Mouse (Mus musculus): ENCODE results near the gene C730034F03Rik. TPM values are rescaled to one million over a fixed set of nuclear protein-coding genes. Genes with fewer than 3 reads are reported as not detected.

The C730034F03Rik gene
- 3.1 and 3.2 TPM in 2 replicates for polyA plus RNA-seq (2014; fragmentation: Nextera tagmentation; extraction: Ambion mirVana)

DNA sequence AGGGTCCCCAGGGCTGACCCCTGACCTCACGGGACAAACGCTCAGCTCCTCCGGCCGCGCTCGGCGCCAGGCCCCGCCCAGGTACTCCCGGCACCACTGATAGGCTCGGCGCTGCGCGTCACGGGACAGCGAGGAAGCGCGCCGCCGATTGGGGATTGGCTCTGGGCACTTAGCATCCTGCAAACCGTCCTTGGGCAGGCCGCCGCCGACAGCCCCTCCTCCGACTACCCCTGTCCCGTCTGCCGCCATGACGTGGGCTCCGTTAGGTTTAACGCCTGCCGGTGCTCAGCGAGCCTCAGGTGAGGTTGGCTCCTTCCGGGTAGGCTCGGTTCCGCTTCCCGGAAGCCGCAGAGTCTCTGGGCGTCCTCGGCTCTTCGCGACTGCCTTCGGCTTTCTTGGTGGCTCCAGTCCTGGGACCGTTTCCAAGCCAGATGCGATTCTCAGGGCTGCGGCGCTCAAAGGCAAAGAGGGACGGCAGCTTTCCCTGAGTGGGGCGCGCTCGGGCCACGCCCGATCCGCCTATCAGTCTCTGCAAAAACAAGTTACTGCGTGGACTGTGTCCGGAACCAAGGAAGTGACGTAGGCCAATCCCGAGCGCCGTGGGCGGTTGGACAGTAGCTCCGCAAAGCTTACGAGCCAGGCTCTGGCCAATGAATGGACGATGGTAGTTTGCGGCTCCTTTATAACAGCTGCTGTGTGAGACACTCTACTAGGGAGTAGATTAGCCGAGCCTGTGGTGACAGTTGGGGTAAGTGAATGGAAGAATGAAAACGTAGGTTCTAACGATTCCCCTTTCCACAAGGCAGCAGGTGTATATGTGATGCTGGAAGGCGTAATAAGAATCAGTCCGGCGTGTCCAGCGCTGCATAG, at the start of gene C730034F03Rik, which contains the start of the genes Gm44502 and Chkb:
TSS of gene C730034F03Rik (plus strand) at position 238 of the 870 bp plus-strand sequence.
TSS of gene Gm44502 (minus strand) at position 345 of the 870 bp plus-strand sequence.
TSS of gene Chkb (minus strand) at position 557 of the 870 bp plus-strand sequence.
- H3K27me3 ChIP-seq (ENCODE audit: control insufficient read depth, insufficient read depth, low read length): no peaks in the 10 kb centered on the region
- peak within 1 kb of the TSS; percentile 94 to 99 for H3K27ac ChIP-seq (replicated peaks in 1 of 2; ENCODE audit: control insufficient read depth in 1 of 2, insufficient read depth in 1 of 2, low read depth in 2 of 2, low read length in 2 of 2)
- peak; percentile 81 for ATAC-seq (ENCODE audit: insufficient number of reproducible peaks, insufficient read depth, low FRiP score, low read depth)
- H3K36me3 ChIP-seq (ENCODE audit: control insufficient read depth, insufficient read depth, low read length): peaks cover 33% of the 10 kb centered on the region
- WGBS: under 1% methylated on average over 70 of the region's 70 CpGs
- peak within 1 kb of the TSS; percentile 93 for H3K4me2 ChIP-seq (ENCODE audit: low read length)
- no peaks in the 10 kb centered on the region for H3K9me3 ChIP-seq (ENCODE audit: control insufficient read depth, low read length)
- H3K4me1 ChIP-seq (ENCODE audit: control insufficient read depth in 2 of 2, insufficient read depth in 2 of 2, low read length in 2 of 2): peaks cover 17 to 26% of the 10 kb centered on the region in 2 experiments
- H3K4me3 ChIP-seq (ENCODE audit: control insufficient read depth in 1 of 2, insufficient read depth in 1 of 2, low read depth in 1 of 2, low read length in 2 of 2): peak within 1 kb of the TSS; percentile 68 to 70
- peak within 1 kb of the TSS; percentile 91 for H3K9ac ChIP-seq (ENCODE audit: low read length)

GRCm38 (mm10) chr15:89384617-89385016, 44.8 kb upstream of the C730034F03Rik start, which contains the start of gene Klhdc7b:
TSS of gene Klhdc7b (plus strand) at chr15:89384917.
- Histone ChIP-seq H3K36me3 (ENCODE audit: control insufficient read depth, insufficient read depth, low read length) (no peaks in the 10 kb centered on the region), H3K4me3 (ENCODE audit: control insufficient read depth in 1 of 2, insufficient read depth in 1 of 2, low read depth in 1 of 2, low read length in 2 of 2) (no peak within 1 kb of the TSS), H3K9ac (ENCODE audit: low read length) (no peak within 1 kb of the TSS), H3K4me2 (ENCODE audit: low read length) (no peak within 1 kb of the TSS), H3K27ac (replicated peaks in 1 of 2; ENCODE audit: control insufficient read depth in 1 of 2, insufficient read depth in 1 of 2, low read depth in 2 of 2, low read length in 2 of 2) (no peak within 1 kb of the TSS), H3K27me3 (ENCODE audit: control insufficient read depth, insufficient read depth, low read length) (peaks cover 24% of the 10 kb centered on the region), H3K4me1 (ENCODE audit: control insufficient read depth in 2 of 2, insufficient read depth in 2 of 2, low read length in 2 of 2) (peaks cover under 1% of the 10 kb centered on the region in 2 experiments), H3K9me3 (ENCODE audit: control insufficient read depth, low read length) (no peaks in the 10 kb centered on the region)
- ATAC-seq (ENCODE audit: insufficient number of reproducible peaks, insufficient read depth, low FRiP score, low read depth): no peak
- 72% methylated on average over 7 of the region's 7 CpGs for WGBS

- peaks cover 10% of the 10 kb centered on the region for H3K27me3 ChIP-seq (ENCODE audit: control insufficient read depth, insufficient read depth, low read length)
- no peak overlapping the region for H3K4me2 ChIP-seq (ENCODE audit: low read length)
- H3K4me1 ChIP-seq (ENCODE audit: control insufficient read depth in 2 of 2, insufficient read depth in 2 of 2, low read length in 2 of 2): no peaks in the 10 kb centered on the region
- H3K9ac ChIP-seq (ENCODE audit: low read length): no peak overlapping the region
- H3K27ac ChIP-seq (replicated peaks in 1 of 2; ENCODE audit: control insufficient read depth in 1 of 2, insufficient read depth in 1 of 2, low read depth in 2 of 2, low read length in 2 of 2): no peak overlapping the region
- H3K9me3 ChIP-seq (ENCODE audit: control insufficient read depth, low read length): no peaks in the 10 kb centered on the region
- no peaks in the 10 kb centered on the region for H3K36me3 ChIP-seq (ENCODE audit: control insufficient read depth, insufficient read depth, low read length)
- WGBS: 33% methylated on average over 12 of the region's 12 CpGs
- ATAC-seq (ENCODE audit: insufficient number of reproducible peaks, insufficient read depth, low FRiP score, low read depth): no peak
- H3K4me3 ChIP-seq (ENCODE audit: control insufficient read depth in 1 of 2, insufficient read depth in 1 of 2, low read depth in 1 of 2, low read length in 2 of 2): no peak overlapping the region
Observed at GRCm38 (mm10) chr15:89387127-89387526, 42.3 kb upstream of the C730034F03Rik start.

DNA sequence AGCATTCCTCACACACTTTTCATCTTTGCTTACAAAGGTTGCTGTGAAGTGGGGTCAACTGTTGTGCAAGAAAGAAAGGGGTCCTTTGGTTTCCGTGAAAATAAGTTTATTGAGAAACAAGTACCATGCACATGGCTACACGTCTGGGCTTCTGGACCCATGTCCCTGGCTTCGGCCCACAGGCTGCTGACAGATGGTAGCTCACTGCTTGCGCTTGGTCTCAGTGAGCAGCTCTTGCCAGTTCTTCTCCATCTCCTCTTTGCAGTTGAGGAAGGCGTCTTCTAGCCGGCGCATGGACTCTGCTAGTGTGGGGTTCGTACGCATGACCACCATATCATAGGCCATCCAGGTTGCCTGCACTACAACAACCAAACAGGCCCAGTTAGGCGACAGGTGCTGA, 39.3 kb upstream of the C730034F03Rik start:
- no peaks in the 10 kb centered on the region for H3K4me1 ChIP-seq (ENCODE audit: control insufficient read depth in 2 of 2, insufficient read depth in 2 of 2, low read length in 2 of 2)
- no peak for ATAC-seq (ENCODE audit: insufficient number of reproducible peaks, insufficient read depth, low FRiP score, low read depth)
- peaks cover 4% of the 10 kb centered on the region for H3K27me3 ChIP-seq (ENCODE audit: control insufficient read depth, insufficient read depth, low read length)
- H3K4me3 ChIP-seq (ENCODE audit: control insufficient read depth in 1 of 2, insufficient read depth in 1 of 2, low read depth in 1 of 2, low read length in 2 of 2): no peak overlapping the region
- H3K4me2 ChIP-seq (ENCODE audit: low read length): no peak overlapping the region
- no peaks in the 10 kb centered on the region for H3K36me3 ChIP-seq (ENCODE audit: control insufficient read depth, insufficient read depth, low read length)
- no peak overlapping the region for H3K27ac ChIP-seq (replicated peaks in 1 of 2; ENCODE audit: control insufficient read depth in 1 of 2, insufficient read depth in 1 of 2, low read depth in 2 of 2, low read length in 2 of 2)
- H3K9me3 ChIP-seq (ENCODE audit: control insufficient read depth, low read length): no peaks in the 10 kb centered on the region
- H3K9ac ChIP-seq (ENCODE audit: low read length): no peak overlapping the region
- WGBS: 86% methylated on average over 10 of the region's 10 CpGs

- Histone ChIP-seq H3K9ac (ENCODE audit: low read length) (no peak overlapping the region), H3K9me3 (ENCODE audit: control insufficient read depth, low read length) (no peaks in the 10 kb centered on the region), H3K27me3 (ENCODE audit: control insufficient read depth, insufficient read depth, low read length) (no peaks in the 10 kb centered on the region), H3K4me1 (ENCODE audit: control insufficient read depth in 2 of 2, insufficient read depth in 2 of 2, low read length in 2 of 2) (no peaks in the 10 kb centered on the region), H3K4me3 (ENCODE audit: control insufficient read depth in 1 of 2, insufficient read depth in 1 of 2, low read depth in 1 of 2, low read length in 2 of 2) (no peak overlapping the region), H3K27ac (replicated peaks in 1 of 2; ENCODE audit: control insufficient read depth in 1 of 2, insufficient read depth in 1 of 2, low read depth in 2 of 2, low read length in 2 of 2) (no peak overlapping the region), H3K36me3 (ENCODE audit: control insufficient read depth, insufficient read depth, low read length) (no peaks in the 10 kb centered on the region), H3K4me2 (ENCODE audit: low read length) (no peak overlapping the region)
- WGBS: 84% methylated on average over 4 of the region's 4 CpGs
- no peak for ATAC-seq (ENCODE audit: insufficient number of reproducible peaks, insufficient read depth, low FRiP score, low read depth)
Observed at GRCm38 (mm10) chr15:89396883-89397282, 32.5 kb upstream of the C730034F03Rik start.

DNA sequence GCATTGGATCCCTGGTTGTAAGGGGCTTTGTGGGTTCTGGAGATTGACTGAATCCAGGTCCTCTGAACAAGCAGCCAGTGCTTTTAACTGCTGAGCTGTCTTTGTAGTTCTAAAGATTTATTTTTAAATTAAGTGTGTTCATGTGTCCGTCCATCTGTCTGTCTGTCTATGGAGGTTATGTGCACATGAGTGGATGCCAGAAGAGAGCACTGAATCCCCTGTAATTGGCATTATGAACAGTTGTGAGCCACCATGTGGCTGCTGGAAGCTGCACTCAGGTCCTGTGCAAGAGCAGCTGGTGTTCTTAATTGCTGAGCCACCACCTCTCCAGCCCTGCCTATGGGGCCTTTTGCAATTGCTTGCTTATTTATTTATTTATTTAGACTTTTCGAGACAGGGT, 31.2 kb upstream of the C730034F03Rik start:
- Histone ChIP-seq H3K4me1 (ENCODE audit: control insufficient read depth in 2 of 2, insufficient read depth in 2 of 2, low read length in 2 of 2) (no peaks in the 10 kb centered on the region), H3K36me3 (ENCODE audit: control insufficient read depth, insufficient read depth, low read length) (no peaks in the 10 kb centered on the region), H3K27ac (replicated peaks in 1 of 2; ENCODE audit: control insufficient read depth in 1 of 2, insufficient read depth in 1 of 2, low read depth in 2 of 2, low read length in 2 of 2) (no peak overlapping the region), H3K4me3 (ENCODE audit: control insufficient read depth in 1 of 2, insufficient read depth in 1 of 2, low read depth in 1 of 2, low read length in 2 of 2) (no peak overlapping the region), H3K9me3 (ENCODE audit: control insufficient read depth, low read length) (no peaks in the 10 kb centered on the region), H3K9ac (ENCODE audit: low read length) (no peak overlapping the region), H3K4me2 (ENCODE audit: low read length) (no peak overlapping the region), H3K27me3 (ENCODE audit: control insufficient read depth, insufficient read depth, low read length) (no peaks in the 10 kb centered on the region)
- no peak for ATAC-seq (ENCODE audit: insufficient number of reproducible peaks, insufficient read depth, low FRiP score, low read depth)
- 85% methylated on average over 2 of the region's 2 CpGs for WGBS

DNA sequence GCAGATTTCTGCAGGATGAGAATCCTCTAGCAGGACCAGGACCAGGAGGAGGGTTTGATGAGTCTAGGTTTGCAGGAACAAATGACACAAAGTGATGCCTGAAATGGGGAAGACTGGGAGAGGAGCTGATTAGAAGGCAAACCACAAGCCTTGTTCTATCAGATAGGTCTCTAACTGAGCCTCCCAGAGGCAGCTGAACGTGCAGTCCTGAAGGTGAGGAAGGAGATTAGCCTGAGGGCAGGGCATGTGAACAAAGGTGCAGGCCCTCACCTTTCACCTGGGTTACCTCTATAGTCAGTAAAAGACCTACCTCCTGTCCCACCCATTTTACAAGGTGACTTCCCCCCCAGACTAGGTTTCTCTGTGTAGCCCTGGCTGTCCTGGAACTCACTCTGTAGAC, 29.7 kb upstream of the C730034F03Rik start:
- H3K27me3 ChIP-seq (ENCODE audit: control insufficient read depth, insufficient read depth, low read length): no peaks in the 10 kb centered on the region
- H3K36me3 ChIP-seq (ENCODE audit: control insufficient read depth, insufficient read depth, low read length): no peaks in the 10 kb centered on the region
- H3K4me1 ChIP-seq (ENCODE audit: control insufficient read depth in 2 of 2, insufficient read depth in 2 of 2, low read length in 2 of 2): no peaks in the 10 kb centered on the region
- 40% methylated on average over 1 of the region's 1 CpGs for WGBS
- no peaks in the 10 kb centered on the region for H3K9me3 ChIP-seq (ENCODE audit: control insufficient read depth, low read length)
- no peak for ATAC-seq (ENCODE audit: insufficient number of reproducible peaks, insufficient read depth, low FRiP score, low read depth)
- no peak overlapping the region for H3K27ac ChIP-seq (replicated peaks in 1 of 2; ENCODE audit: control insufficient read depth in 1 of 2, insufficient read depth in 1 of 2, low read depth in 2 of 2, low read length in 2 of 2)
- no peak overlapping the region for H3K4me2 ChIP-seq (ENCODE audit: low read length)
- H3K4me3 ChIP-seq (ENCODE audit: control insufficient read depth in 1 of 2, insufficient read depth in 1 of 2, low read depth in 1 of 2, low read length in 2 of 2): no peak overlapping the region
- H3K9ac ChIP-seq (ENCODE audit: low read length): no peak overlapping the region

Data from heart, embryonic 14.5 days (tissue).